Mouse (Mus musculus) erythroblast, embryonic 14.5 days (primary cell): Measurements from ENCODE around the gene Rnf34.

Experiments used
- GATA1 ChIP-seq: IDR thresholded peaks from 2 replicates; pipeline ENCODE4 v1.6.1; 2012; ENCODE audit warnings: low read length, inconsistent platforms, mixed read lengths
- TAL1 ChIP-seq: IDR thresholded peaks from 3 replicates; pipeline ENCODE4 v1.6.1; 2012; ENCODE audit warnings: low read length, inconsistent platforms, mixed read lengths

DNA sequence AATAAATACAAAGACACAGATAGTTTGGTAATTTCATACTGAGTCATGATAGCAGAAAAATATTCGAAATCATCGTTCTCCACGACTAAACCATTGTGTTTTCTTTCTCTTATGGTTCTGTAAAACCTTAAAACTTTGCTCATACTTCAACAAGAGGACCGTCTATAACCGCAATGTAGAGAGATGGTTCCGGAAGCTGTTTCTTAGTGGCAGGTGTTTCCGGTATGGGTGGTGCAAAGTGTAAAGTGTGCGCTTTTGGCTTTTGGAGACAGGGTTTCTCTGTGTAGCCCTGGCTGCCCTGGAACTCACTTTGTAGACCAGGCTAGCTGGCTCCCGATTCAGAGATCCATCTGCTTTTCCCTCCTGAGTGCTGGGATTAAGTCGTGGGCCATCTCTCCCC, 17.3 kb upstream of the Rnf34 start:
- TF ChIP-seq GATA1: no peak
- TF ChIP-seq TAL1: no peak
